Mouse (Mus musculus) bone marrow, adult 2 months (tissue): ENCODE measurements around the gene Farsb.

Experiments used
- CTCF ChIP-seq: fragments of 200-500 bp; IDR thresholded peaks from 2 replicates; pipeline ENCODE4 v1.5.1; 2011; ENCODE audit warnings: low read length, control low read depth; ENCODE audit not compliant: control insufficient read depth, insufficient read depth
- POLR2A ChIP-seq: fragments of 200-500 bp; IDR thresholded peaks from 2 replicates; pipeline ENCODE4 v1.6.1; 2011; ENCODE audit warnings: low read depth, mild to moderate bottlenecking, control low read depth, low read length, borderline replicate concordance; ENCODE audit not compliant: control insufficient read depth

DNA sequence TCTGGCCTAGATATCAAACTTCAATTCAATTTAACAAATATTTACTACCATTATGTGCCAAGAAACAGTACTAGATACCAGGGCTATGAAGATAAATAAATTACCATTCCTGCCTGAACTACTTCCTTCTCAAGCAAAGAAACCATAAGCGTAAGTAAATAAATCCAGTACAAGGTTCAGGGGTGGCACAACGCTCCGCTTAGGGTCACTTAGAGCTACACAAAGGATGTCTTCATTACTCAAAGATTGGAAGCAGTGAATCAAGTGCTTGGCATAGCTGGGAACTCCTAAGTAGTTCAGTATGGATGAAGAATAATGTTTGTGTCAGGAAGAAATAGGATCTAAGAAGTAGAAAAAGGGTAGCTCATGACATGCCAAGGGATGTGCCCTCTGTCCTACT, 5.3 kb downstream of the Farsb start:
- no peak for TF ChIP-seq CTCF
- TF ChIP-seq POLR2A: no peak
